Comparison of ENCODE assay signal across 8 mouse cellular contexts in genomic region chr13:100774704-100775103, GRCm38 (mm10). TPM values are rescaled to one million over a fixed set of nuclear protein-coding genes. Genes with fewer than 3 reads are reported as not detected.
A peak's percentile ranks its signal among the peaks of the same experiment; 100 is the strongest.
DNase-seq lines count a peak whose midpoint lies in the region; ATAC-seq and TF ChIP-seq lines count a peak whose summit lies in the region.

No protein-coding gene starts in this region.

- peak overlapping the region; percentile 87 for H3K4me2 ChIP-seq in lung, embryonic 16.5 days (ENCODE audit: low read depth, low read length)
- peak overlapping the region; percentile 71 for H3K4me2 ChIP-seq in limb, embryonic 12.5 days
- H3K4me2 ChIP-seq in stomach, embryonic 14.5 days (replicated peaks; ENCODE audit: low read depth, low read length): peak overlapping the region; percentile 71

- H3K4me3 ChIP-seq in lung, embryonic 16.5 days (ENCODE audit: low read length): peak overlapping the region; percentile 89
- peak overlapping the region; percentile 97 for H3K4me3 ChIP-seq in forebrain, embryonic 10.5 days
- peak overlapping the region; percentile 90 for H3K4me3 ChIP-seq in limb, embryonic 12.5 days (replicated peaks)
- H3K4me3 ChIP-seq in stomach, embryonic 14.5 days (ENCODE audit: low read depth, low read length): peak overlapping the region; percentile 75
- no peak overlapping the region for H3K4me3 ChIP-seq in left cerebral cortex, adult 2 months

- H3K27ac ChIP-seq in lung, embryonic 16.5 days (ENCODE audit: low read length): no peak overlapping the region
- H3K27ac ChIP-seq in forebrain, embryonic 10.5 days: peak overlapping the region; percentile 92
- H3K27ac ChIP-seq in limb, embryonic 12.5 days: no peak overlapping the region
- H3K27ac ChIP-seq in stomach, embryonic 14.5 days (ENCODE audit: low read length): no peak overlapping the region
- no peak overlapping the region for H3K27ac ChIP-seq in left cerebral cortex, adult 2 months

- peaks cover 17% of the 10 kb centered on the region for H3K36me3 ChIP-seq in lung, embryonic 16.5 days (ENCODE audit: control insufficient read depth, insufficient read depth, low read length)
- peaks cover 74% of the 10 kb centered on the region for H3K36me3 ChIP-seq in forebrain, embryonic 10.5 days (replicated peaks)
- peaks cover 36% of the 10 kb centered on the region for H3K36me3 ChIP-seq in limb, embryonic 12.5 days
- H3K36me3 ChIP-seq in stomach, embryonic 14.5 days (ENCODE audit: control insufficient read depth, insufficient read depth, low read length): peaks cover 13% of the 10 kb centered on the region

- no peak for DNase-seq in lung, postnatal 14 days
- no peak for DNase-seq in forebrain, embryonic 10.5 days (ENCODE audit: extremely low spot score, low spot score)
- no peak for DNase-seq in left cerebral cortex, adult 2 months (ENCODE audit: extremely low spot score in 1 of 2, low spot score in 2 of 2)
- DNase-seq in spleen, adult 18-20 months: no peak
- DNase-seq in Muller cell, postnatal 12 days (ENCODE audit: inconsistent ontology term): no peak

- no peaks in the 10 kb centered on the region for H3K27me3 ChIP-seq in lung, embryonic 16.5 days (ENCODE audit: control insufficient read depth, insufficient read depth, low read depth, low read length)
- no peaks in the 10 kb centered on the region for H3K27me3 ChIP-seq in forebrain, embryonic 10.5 days (ENCODE audit: poor library complexity, severe bottlenecking)
- H3K27me3 ChIP-seq in limb, embryonic 12.5 days: no peaks in the 10 kb centered on the region
- H3K27me3 ChIP-seq in stomach, embryonic 14.5 days (ENCODE audit: control insufficient read depth, insufficient read depth, low read length): no peaks in the 10 kb centered on the region

- peaks cover 15% of the 10 kb centered on the region for H3K4me1 ChIP-seq in lung, embryonic 16.5 days (replicated peaks; ENCODE audit: control insufficient read depth, insufficient read depth, low read length)
- H3K4me1 ChIP-seq in forebrain, embryonic 10.5 days: peaks cover 23% of the 10 kb centered on the region
- peaks cover 9% of the 10 kb centered on the region for H3K4me1 ChIP-seq in limb, embryonic 12.5 days (replicated peaks)
- H3K4me1 ChIP-seq in stomach, embryonic 14.5 days (ENCODE audit: control insufficient read depth, insufficient read depth, low read length): 0 out of 2 replicates have a peak, but pooled peaks cover 3% of the 10 kb centered on the region

- TF ChIP-seq CTCF in left cerebral cortex, adult 2 months (IDR thresholded peaks at IDR 0.05): no peak

- H3K9me3 ChIP-seq in lung, embryonic 16.5 days (ENCODE audit: control insufficient read depth, low read length): no peaks in the 10 kb centered on the region
- no peaks in the 10 kb centered on the region for H3K9me3 ChIP-seq in forebrain, embryonic 10.5 days
- H3K9me3 ChIP-seq in limb, embryonic 12.5 days: no peaks in the 10 kb centered on the region
- H3K9me3 ChIP-seq in stomach, embryonic 14.5 days (ENCODE audit: control insufficient read depth, low read depth, low read length): no peaks in the 10 kb centered on the region

- no peak for ATAC-seq in lung, embryonic 16.5 days (ENCODE audit: low read depth)
- no peak for ATAC-seq in limb, embryonic 12.5 days (ENCODE audit: insufficient number of reproducible peaks, insufficient read depth, low FRiP score, low TSS enrichment, low read depth)
- no peak for ATAC-seq in stomach, embryonic 14.5 days (ENCODE audit: insufficient number of reproducible peaks, insufficient read depth, low FRiP score, low read depth)

- intact Hi-C loops in left cerebral cortex, adult 2 months (cut with DNase I): no loop called here

- peak overlapping the region; percentile 85 for H3K9ac ChIP-seq in lung, embryonic 16.5 days (ENCODE audit: low read length)
- peak overlapping the region; percentile 72 for H3K9ac ChIP-seq in limb, embryonic 12.5 days (replicated peaks)
- H3K9ac ChIP-seq in stomach, embryonic 14.5 days (replicated peaks; ENCODE audit: low read depth, low read length): peak overlapping the region; percentile 58; the same call in 1 of the 2 replicates

RNA-seq across cellular contexts. Expression of gene Cenph, which starts 1.0 kb away (rescaled TPM):
- 31.1 and 35.1 TPM in 2 replicates for polyA plus RNA-seq in lung, embryonic 16.5 days (2015; fragmentation: Nextera tagmentation; extraction: Ambion mirVana)
- polyA plus RNA-seq in forebrain, embryonic 10.5 days (2016; fragmentation: Nextera tagmentation; extraction: Ambion mirVana): 73.4 and 74.5 TPM in 2 replicates
- 55.2 and 60.7 TPM in 2 replicates for polyA plus RNA-seq in limb, embryonic 12.5 days (2016; fragmentation: Nextera tagmentation; extraction: Ambion mirVana)
- 36.5 and 38.9 TPM in 2 replicates for polyA plus RNA-seq in stomach, embryonic 14.5 days (2014; fragmentation: Nextera tagmentation; extraction: Ambion mirVana)
- 1 to 10 TPM in 1 of 2 experiments, under 1 TPM in 1; 0.75 to 1.1 TPM for total RNA-seq in left cerebral cortex, adult 2 months (2021)

RNA-seq across cellular contexts. Expression of gene Ccnb1, which starts 11.7 kb away (rescaled TPM):
- 271 and 277 TPM in 2 replicates for polyA plus RNA-seq in lung, embryonic 16.5 days (2015; fragmentation: Nextera tagmentation; extraction: Ambion mirVana)
- polyA plus RNA-seq in forebrain, embryonic 10.5 days (2016; fragmentation: Nextera tagmentation; extraction: Ambion mirVana): 495 and 524 TPM in 2 replicates
- 300 and 302 TPM in 2 replicates for polyA plus RNA-seq in limb, embryonic 12.5 days (2016; fragmentation: Nextera tagmentation; extraction: Ambion mirVana)
- polyA plus RNA-seq in stomach, embryonic 14.5 days (2014; fragmentation: Nextera tagmentation; extraction: Ambion mirVana): 221 and 246 TPM in 2 replicates
- under 1 TPM; 0.84 TPM for total RNA-seq in left cerebral cortex, adult 2 months (2021)

RNA-seq across cellular contexts. Expression of gene Mrps36, which starts 30.2 kb away (rescaled TPM):
- polyA plus RNA-seq in lung, embryonic 16.5 days (2015; fragmentation: Nextera tagmentation; extraction: Ambion mirVana): 152 and 163 TPM in 2 replicates
- polyA plus RNA-seq in forebrain, embryonic 10.5 days (2016; fragmentation: Nextera tagmentation; extraction: Ambion mirVana): 139 and 152 TPM in 2 replicates
- 112 TPM in 2 replicates for polyA plus RNA-seq in limb, embryonic 12.5 days (2016; fragmentation: Nextera tagmentation; extraction: Ambion mirVana)
- polyA plus RNA-seq in stomach, embryonic 14.5 days (2014; fragmentation: Nextera tagmentation; extraction: Ambion mirVana): 171 and 175 TPM in 2 replicates
- total RNA-seq in left cerebral cortex, adult 2 months (2021): 10 to 100 TPM; 51.1 to 51.6 TPM

RNA-seq across cellular contexts. Expression of gene Cdk7, which starts 44.0 kb away (rescaled TPM):
- 89.2 and 90.7 TPM in 2 replicates for polyA plus RNA-seq in lung, embryonic 16.5 days (2015; fragmentation: Nextera tagmentation; extraction: Ambion mirVana)
- 99.7 and 101 TPM in 2 replicates for polyA plus RNA-seq in forebrain, embryonic 10.5 days (2016; fragmentation: Nextera tagmentation; extraction: Ambion mirVana)
- 107 TPM in 2 replicates for polyA plus RNA-seq in limb, embryonic 12.5 days (2016; fragmentation: Nextera tagmentation; extraction: Ambion mirVana)
- 88.4 and 89.0 TPM in 2 replicates for polyA plus RNA-seq in stomach, embryonic 14.5 days (2014; fragmentation: Nextera tagmentation; extraction: Ambion mirVana)
- 10 to 100 TPM; 37.4 to 43.9 TPM for total RNA-seq in left cerebral cortex, adult 2 months (2021)

RNA-seq across cellular contexts. Expression of gene Slc30a5, which starts 58.5 kb away (rescaled TPM):
- 46.2 and 48.4 TPM in 2 replicates for polyA plus RNA-seq in lung, embryonic 16.5 days (2015; fragmentation: Nextera tagmentation; extraction: Ambion mirVana)
- polyA plus RNA-seq in forebrain, embryonic 10.5 days (2016; fragmentation: Nextera tagmentation; extraction: Ambion mirVana): 37.0 and 38.5 TPM in 2 replicates
- polyA plus RNA-seq in limb, embryonic 12.5 days (2016; fragmentation: Nextera tagmentation; extraction: Ambion mirVana): 54.7 and 55.5 TPM in 2 replicates
- 58.4 and 62.4 TPM in 2 replicates for polyA plus RNA-seq in stomach, embryonic 14.5 days (2014; fragmentation: Nextera tagmentation; extraction: Ambion mirVana)
- 10 to 100 TPM; 38.2 to 47.0 TPM for total RNA-seq in left cerebral cortex, adult 2 months (2021)
